In genomic region chr15:85684164-85684708, GRCm38 (mm10) we compare ENCODE assay signal across 11 mouse cellular contexts. TPM values are rescaled to one million over a fixed set of nuclear protein-coding genes. Genes with fewer than 3 reads are reported as not detected.
A peak's percentile ranks its signal among the peaks of the same experiment; 100 is the strongest.
DNase-seq lines count a peak whose midpoint lies in the region; ATAC-seq and TF ChIP-seq lines count a peak whose summit lies in the region.
"Had no signal": no experiment of that assay in that cellular context is flagged by ENCODE, and none has a peak within 500 bp of the region (broad histone marks: within the 10 kb centered on the region; RNA-seq: fewer than 3 reads in every experiment).

No protein-coding gene starts in this region.

- H3K27ac ChIP-seq in kidney, embryonic 15.5 days, result no peak overlapping the region
- H3K27ac ChIP-seq in cortical plate, adult 2 months (ENCODE audit: insufficient read depth, low read length), result peak overlapping the region; percentile 77; the same call in 1 of the 2 replicates
- no peak overlapping the region for H3K27ac ChIP-seq in midbrain, embryonic 16.5 days (ENCODE audit: low read length)

- no peaks in the 10 kb centered on the region for H3K9me3 ChIP-seq in kidney, embryonic 15.5 days (replicated peaks)
- no peaks in the 10 kb centered on the region for H3K9me3 ChIP-seq in midbrain, embryonic 16.5 days (replicated peaks; ENCODE audit: control insufficient read depth, low read length, poor library complexity, severe bottlenecking)

- TF ChIP-seq CTCF in cortical plate, adult 2 months (IDR thresholded peaks at IDR 0.05; ENCODE audit: extremely low read depth, insufficient read depth, low read length), result no peak

- TF ChIP-seq POLR2A in cortical plate, adult 2 months (IDR thresholded peaks at IDR 0.05; ENCODE audit: extremely low read depth, insufficient read depth, low read length), result no peak

- WGBS in kidney, embryonic 15.5 days, result 84% methylated on average over 14 of the region's 14 CpGs
- 84% methylated on average over 14 of the region's 14 CpGs for WGBS in midbrain, embryonic 16.5 days

- no peak overlapping the region for H3K4me2 ChIP-seq in kidney, embryonic 15.5 days
- H3K4me2 ChIP-seq in midbrain, embryonic 16.5 days (ENCODE audit: low read length), result no peak overlapping the region
- H3K4me2 ChIP-seq: liver, embryonic 11.5 days had no signal

- peaks cover 60% of the 10 kb centered on the region for H3K4me1 ChIP-seq in kidney, embryonic 15.5 days
- H3K4me1 ChIP-seq in cortical plate, adult 2 months (ENCODE audit: control insufficient read depth, insufficient read depth, low read length), result peaks cover 32% of the 10 kb centered on the region
- H3K4me1 ChIP-seq in midbrain, embryonic 16.5 days (ENCODE audit: control insufficient read depth, insufficient read depth, low read length), result peaks cover 25% of the 10 kb centered on the region

- peaks cover 64% of the 10 kb centered on the region for H3K36me3 ChIP-seq in kidney, embryonic 15.5 days
- H3K36me3 ChIP-seq in midbrain, embryonic 16.5 days (ENCODE audit: control insufficient read depth, insufficient read depth, low read length), result no peaks in the 10 kb centered on the region

- peak; percentile 41 for DNase-seq in cerebellum, adult 8-10 months
- DNase-seq in kidney, adult 11 months, result peak; percentile 70
- peak; percentile 56 to 74 for DNase-seq in lung, postnatal 4 days
- no peak for DNase-seq in layer of hippocampus, adult 18-20 months (ENCODE audit: low spot score in 2 of 2)
- DNase-seq: right cerebral cortex, postnatal 4 days had no signal

- no peak for ATAC-seq in cerebellum, adult (ENCODE audit: insufficient number of reproducible peaks, low FRiP score, low TSS enrichment)
- no peak for ATAC-seq in kidney, embryonic 15.5 days (replicated peaks; ENCODE audit: low FRiP score)
- no peak for ATAC-seq in midbrain, embryonic 16.5 days

- no peak overlapping the region for H3K9ac ChIP-seq in kidney, embryonic 15.5 days
- H3K9ac ChIP-seq in midbrain, embryonic 16.5 days (ENCODE audit: low read depth, low read length), result no peak overlapping the region

- no peak overlapping the region for H3K4me3 ChIP-seq in kidney, embryonic 15.5 days (replicated peaks)
- H3K4me3 ChIP-seq in cortical plate, adult 2 months (ENCODE audit: insufficient read depth, low read length), result no peak overlapping the region
- no peak overlapping the region for H3K4me3 ChIP-seq in midbrain, embryonic 16.5 days (ENCODE audit: low read depth, low read length)
- H3K4me3 ChIP-seq: erythroblast, embryonic 14.5 days had no signal

- H3K27me3 ChIP-seq in kidney, embryonic 15.5 days, result no peaks in the 10 kb centered on the region
- H3K27me3 ChIP-seq in midbrain, embryonic 16.5 days (ENCODE audit: control insufficient read depth, insufficient read depth, low read depth, low read length), result no peaks in the 10 kb centered on the region

RNA-seq across cellular contexts. Expression of gene Ppara, which starts 50.5 kb away (rescaled TPM):
- polyA plus RNA-seq in kidney, embryonic 15.5 days (2015; fragmentation: Nextera tagmentation; extraction: Ambion mirVana), result 3.9 and 5.0 TPM in 2 replicates
- 1.8 and 2.0 TPM in 2 replicates for polyA plus RNA-seq in cortical plate, adult 2 months (2012; rRNA removed)
- polyA plus RNA-seq in midbrain, embryonic 16.5 days (2015; fragmentation: Nextera tagmentation; extraction: Ambion mirVana), result 1.5 and 1.9 TPM in 2 replicates
- 1 to 10 TPM; 2.9 to 3.4 TPM for total RNA-seq in layer of hippocampus, adult 18-20 months (2021)
- polyA plus RNA-seq: erythroblast, embryonic 14.5 days had no signal

Comparison
In these comparisons a context has a peak if more than half of its experiments do, and no peak if none do; other contexts are left out.
1. DNase-seq: peak in cerebellum, adult 8-10 months (single experiment), kidney, adult 11 months (single experiment) and lung, postnatal 4 days (2 of 2); none in layer of hippocampus, adult 18-20 months (0 of 2).